Mouse (Mus musculus) embryonic fibroblast, embryonic 13.5 days (primary cell): Measurements from ENCODE around the gene B4galnt4. TPM values are rescaled to one million over a fixed set of nuclear protein-coding genes. Genes with fewer than 3 reads are reported as not detected.
A peak's percentile ranks its signal among the peaks of the same experiment; 100 is the strongest.

ENCODE experiments used
- H3K27ac ChIP-seq: 2 replicates; pipeline ENCODE4 v1.5.1; 2012; ENCODE audit warnings: low read length, control low read depth, inconsistent platforms; ENCODE audit not compliant: insufficient read depth
- H3K4me1 ChIP-seq: 2 replicates; pipeline ENCODE4 v1.6.1; 2011; ENCODE audit warnings: low read length; ENCODE audit not compliant: control insufficient read depth, insufficient read depth
- H3K4me3 ChIP-seq: 2 replicates; pipeline ENCODE4 v1.5.1; 2011; ENCODE audit warnings: mild to moderate bottlenecking, control low read depth, low read length; ENCODE audit not compliant: insufficient read depth
- CTCF ChIP-seq: IDR thresholded peaks from 2 replicates; pipeline ENCODE4 v1.5.1; 2011; ENCODE audit warnings: mild to moderate bottlenecking, control low read depth, low read length, moderate library complexity, borderline replicate concordance; ENCODE audit not compliant: insufficient read depth
- POLR2A ChIP-seq: IDR thresholded peaks from 2 replicates; pipeline ENCODE4 v1.6.1; 2011; ENCODE audit warnings: low read depth, mild to moderate bottlenecking, control low read depth, low read length, moderate library complexity
- polyA plus RNA-seq: library from polyadenylated mRNA; stranded (reverse); fragments of >200 nt; gene quantifications from 2 replicates; pipeline ENCODE4 v1.2.4, GENCODE M21; 2011; ENCODE audit warnings: low read depth; ENCODE audit not compliant: missing spikeins, insufficient read length

B4galnt4 gene
- polyA plus RNA-seq, 1 experiment = 1.6 TPM

DNA sequence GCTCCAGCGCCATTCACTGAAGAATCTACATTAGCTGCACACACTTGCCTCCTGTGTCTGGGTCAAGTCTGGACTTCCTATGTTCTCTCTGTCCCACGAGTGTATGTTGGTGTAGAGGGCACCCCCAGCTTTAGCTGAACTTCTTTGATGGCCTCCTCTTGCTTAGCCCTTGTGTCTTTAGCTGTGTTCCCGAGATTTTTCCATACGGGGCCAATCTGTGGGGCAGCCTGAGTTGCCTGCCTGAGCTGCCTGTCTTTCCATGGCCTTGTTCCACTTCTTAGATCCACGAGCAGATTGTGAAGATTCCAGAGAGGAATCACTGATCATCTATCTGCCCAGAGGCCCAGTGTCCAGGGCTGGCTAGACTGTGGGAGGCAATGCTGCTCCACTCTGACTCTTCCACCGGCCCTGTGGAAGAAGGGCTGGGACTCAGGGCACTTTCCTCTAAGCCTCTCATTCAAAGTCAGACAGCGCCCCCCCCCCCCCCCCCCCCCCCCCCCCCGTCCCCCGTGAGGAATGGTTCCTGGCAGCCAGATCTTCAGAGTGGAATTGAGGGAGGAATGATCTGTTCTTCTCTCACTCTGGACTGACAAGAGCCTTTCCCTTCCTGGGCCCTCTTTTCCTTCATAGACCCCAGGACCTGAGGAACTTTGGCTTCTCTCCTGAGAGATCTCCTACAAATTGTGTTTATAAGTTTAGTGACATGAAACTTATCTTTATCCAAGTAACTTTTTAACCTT, 19.9 kb upstream of the B4galnt4 start:
- TF ChIP-seq POLR2A (peak; percentile 37; the same call in 1 of the 2 replicates), CTCF (no peak)
- Histone ChIP-seq H3K4me3 (no peak overlapping the region), H3K4me1 (peaks cover 3% of the 10 kb centered on the region; the same call in 1 of the 2 replicates), H3K27ac (peak overlapping the region; percentile 95)

DNA sequence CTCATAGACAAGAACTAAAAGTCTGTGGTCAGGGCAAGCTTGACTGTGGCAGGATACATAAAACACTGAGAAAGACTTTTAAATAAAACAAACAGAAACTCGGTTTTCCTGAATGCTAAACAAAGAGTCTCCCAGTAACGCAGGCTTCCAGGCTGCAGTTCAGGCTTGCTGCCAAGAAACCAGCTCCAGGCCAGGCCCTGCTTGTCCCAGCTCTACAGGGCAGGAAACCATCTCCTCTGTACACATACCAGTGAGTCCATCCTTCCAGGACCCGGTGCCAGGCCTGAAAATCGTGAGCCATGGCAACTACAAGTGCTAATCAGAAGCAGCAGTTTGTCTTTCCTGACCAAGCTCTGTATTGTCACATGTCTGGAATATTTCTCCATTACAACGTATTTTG, 19.2 kb upstream of the B4galnt4 start:
- TF ChIP-seq POLR2A (no peak; the same call in 1 of the 2 replicates), CTCF (no peak)

DNA sequence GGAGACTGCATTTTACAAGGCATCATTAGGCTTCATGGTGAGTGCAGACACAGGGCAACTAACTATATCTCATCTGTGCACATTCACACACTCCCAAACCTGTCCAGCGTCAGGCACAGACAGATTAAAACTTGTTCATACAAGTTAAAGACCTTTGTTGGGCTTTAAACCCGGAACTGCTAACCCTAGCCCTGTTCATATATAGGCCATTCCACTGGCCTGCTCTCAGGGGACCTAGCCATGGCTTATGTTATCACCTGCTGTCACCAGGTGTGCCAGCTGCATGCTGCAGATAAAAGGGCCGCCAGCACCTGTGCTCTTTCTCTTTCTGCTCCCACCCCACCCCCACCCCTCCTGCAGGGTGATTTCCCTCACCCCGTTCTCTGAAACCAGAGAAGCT, 18.4 kb upstream of the B4galnt4 start:
- no peak overlapping the region for H3K27ac ChIP-seq

More for the DNA sequence above, 19.2 kb upstream of the B4galnt4 start:
- Histone ChIP-seq H3K4me3 (no peak overlapping the region), H3K27ac (peak overlapping the region; percentile 95), H3K4me1 (peaks cover 7% of the 10 kb centered on the region; the same call in 1 of the 2 replicates)

DNA sequence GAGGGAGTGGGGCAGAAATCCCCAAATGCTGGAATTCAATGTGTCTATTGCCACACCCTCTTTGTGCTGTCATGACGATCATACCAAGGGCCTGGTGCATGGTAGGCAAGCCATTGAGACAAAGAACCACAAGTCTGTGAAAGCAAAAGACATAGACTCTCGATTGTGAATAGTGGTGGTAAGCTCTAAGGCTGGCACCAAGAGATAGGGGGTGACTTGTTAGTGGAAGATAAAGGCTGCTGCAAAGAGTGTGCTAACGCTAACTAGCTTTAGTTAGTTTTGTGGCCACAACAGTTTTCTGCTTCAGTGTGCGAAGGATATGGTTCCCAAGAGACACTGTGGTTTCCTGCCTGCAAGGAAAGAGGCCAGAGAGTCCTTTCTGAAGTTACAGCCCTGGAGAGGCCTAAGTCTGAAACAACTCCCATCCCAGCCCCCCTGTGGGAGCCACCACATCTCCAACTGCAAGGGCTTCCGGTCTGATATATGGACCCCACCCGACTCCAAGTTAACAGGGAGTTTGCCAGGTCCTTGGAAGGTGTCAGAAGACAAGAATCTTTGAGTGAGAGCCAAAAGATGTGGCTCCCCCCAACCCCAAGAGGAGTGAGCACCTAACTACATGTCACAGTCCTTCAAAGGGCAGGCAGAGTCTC, 13.8 kb upstream of the B4galnt4 start:
- TF ChIP-seq CTCF = no peak
- peak; percentile 61 for TF ChIP-seq POLR2A

More for the DNA sequence above, 18.4 kb upstream of the B4galnt4 start:
- Histone ChIP-seq H3K4me1 (peaks cover 15% of the 10 kb centered on the region), H3K4me3 (no peak overlapping the region)
- TF ChIP-seq POLR2A (no peak), CTCF (no peak)

DNA sequence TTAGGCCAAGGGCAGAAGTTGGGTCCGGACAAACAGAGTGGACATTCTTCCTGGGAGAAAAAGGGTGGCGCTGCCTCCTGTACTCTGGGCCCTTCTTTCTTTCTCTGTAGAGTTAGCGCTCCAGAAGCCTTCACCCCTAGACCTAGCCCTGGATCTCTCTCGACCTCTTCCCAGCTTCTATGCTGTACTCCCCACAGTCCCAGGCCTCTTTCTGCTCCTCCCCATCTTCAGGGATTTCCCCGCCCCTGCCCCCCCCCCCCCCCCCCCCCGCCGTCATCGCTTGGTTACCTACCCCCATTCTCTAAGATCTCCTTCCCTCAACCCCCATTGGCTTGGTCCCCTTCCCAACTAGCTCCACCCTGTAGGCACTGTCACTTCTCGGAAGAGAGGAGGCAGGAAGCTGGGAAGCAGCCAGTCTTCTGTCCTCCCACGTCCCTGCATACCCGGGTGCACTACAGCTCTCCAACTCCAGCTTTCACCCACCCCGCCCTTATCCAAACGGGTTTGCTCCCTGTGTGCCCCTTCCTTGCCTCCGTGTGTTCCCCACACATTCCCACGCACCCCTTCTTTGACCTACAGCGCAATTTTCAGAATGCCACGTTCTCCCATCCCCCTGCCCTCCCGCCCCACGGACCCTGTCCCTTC, 13.2 kb upstream of the B4galnt4 start:
- Histone ChIP-seq H3K4me3 (peak overlapping the region; percentile 17), H3K27ac (peak overlapping the region; percentile 99), H3K4me1 (peaks cover 12% of the 10 kb centered on the region)
- no peak for TF ChIP-seq CTCF
- peak; percentile 71 for TF ChIP-seq POLR2A

More for the DNA sequence above, 13.8 kb upstream of the B4galnt4 start:
- H3K27ac ChIP-seq = peak overlapping the region; percentile 99
- H3K4me1 ChIP-seq = peaks cover 15% of the 10 kb centered on the region
- no peak overlapping the region for H3K4me3 ChIP-seq

DNA sequence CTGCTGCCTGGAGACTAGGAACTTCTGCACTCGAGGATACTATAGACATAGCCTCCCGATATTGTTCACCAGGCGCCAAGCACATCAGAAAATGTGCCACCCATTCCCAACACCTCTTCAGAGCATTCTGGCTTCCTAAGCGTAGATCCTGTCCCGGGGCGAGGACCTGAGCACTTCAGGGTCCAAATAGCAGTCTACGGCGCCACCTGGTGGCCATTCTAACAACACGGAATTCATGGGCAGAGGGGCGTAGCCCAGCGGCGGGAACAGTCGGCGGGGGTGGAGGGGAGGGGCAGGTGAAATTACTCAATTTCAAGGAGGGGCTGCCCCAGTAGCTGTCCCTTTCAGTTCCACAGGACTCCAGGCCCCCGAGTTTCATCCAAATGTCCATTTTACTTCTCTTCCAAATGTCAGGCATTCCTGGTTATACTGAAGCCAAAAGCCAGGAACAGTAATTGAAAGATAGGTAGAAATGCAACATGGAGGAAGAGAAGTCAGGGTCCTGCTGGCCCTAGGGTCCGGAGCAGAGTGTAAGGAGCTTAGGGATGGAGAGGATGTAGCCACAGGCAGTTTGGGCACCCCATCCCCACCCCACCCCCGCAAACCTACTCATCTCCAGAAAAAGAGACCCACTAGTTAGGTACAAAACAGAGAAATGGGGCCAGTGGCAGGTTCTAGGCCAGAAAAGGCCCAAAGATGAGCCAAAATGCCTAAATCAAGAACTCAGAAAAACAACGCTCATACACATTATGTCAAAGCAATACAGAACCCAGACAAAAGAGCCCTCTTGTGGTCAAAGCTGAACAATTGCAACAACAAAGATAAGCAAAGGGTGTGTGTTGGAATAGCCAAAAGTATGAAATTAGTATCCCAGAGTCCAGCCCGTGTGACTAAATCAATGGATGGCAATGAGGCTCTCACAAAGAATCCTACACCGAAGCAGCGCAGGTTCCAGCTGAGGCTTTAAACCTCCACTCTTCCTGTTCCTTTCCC, 12.4 kb upstream of the B4galnt4 start:
- Histone ChIP-seq H3K4me1 (peaks cover 12% of the 10 kb centered on the region), H3K4me3 (peak overlapping the region; percentile 17), H3K27ac (peak overlapping the region; percentile 76)
- TF ChIP-seq POLR2A (peak; percentile 19), CTCF (peak; percentile 72)

DNA sequence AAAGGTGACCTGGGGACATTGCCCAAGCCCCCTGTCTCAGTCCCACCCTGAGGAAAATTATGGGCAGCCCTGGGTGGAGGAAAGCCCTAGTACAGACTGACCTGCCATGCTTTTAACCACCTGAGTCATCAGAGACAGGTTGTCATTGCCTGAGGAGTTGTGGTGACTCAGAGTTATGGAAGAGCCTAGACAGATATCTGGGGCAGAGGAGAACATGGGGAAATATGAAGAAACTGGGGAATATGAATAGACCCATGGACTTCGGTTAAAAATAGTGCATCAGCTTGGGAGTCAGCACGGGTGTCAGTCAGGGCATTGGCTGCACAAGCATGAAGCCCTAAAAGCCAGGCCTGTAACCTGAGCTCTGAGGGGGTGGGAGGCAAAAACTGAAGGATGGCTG, 11.6 kb upstream of the B4galnt4 start:
- Histone ChIP-seq H3K4me1 (peaks cover 12% of the 10 kb centered on the region), H3K4me3 (no peak overlapping the region), H3K27ac (no peak overlapping the region)
- TF ChIP-seq POLR2A (no peak), CTCF (no peak)

DNA sequence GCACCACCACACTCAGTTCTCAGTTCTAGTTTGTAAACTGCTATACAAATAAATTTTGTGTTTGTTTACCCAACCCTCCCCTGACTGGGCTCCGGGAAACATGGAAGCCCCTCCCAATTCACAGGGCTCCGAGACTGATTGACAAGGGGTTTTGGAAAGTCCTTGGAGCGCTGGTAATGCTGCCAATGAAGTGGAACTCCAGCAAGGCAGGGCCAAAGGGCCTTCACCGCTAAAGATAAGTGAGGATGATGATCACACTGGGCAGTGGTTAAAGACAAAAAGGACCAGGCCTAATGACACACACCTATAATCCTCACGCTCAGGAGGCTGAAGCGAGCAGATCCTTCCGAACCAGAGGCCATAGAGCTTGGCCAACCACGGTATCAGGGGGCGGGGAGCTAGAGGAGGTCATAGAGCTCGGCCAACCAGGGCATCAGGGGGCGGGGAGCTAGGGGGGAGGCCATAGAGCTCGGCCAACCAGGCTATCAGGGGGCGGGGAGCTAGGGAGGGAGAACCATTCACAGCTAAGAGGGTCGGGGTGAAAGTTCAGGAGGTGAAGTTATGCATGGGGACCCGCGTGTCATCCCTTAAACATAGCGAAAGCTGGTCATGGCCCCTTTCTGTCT, 9.7 kb upstream of the B4galnt4 start:
- Histone ChIP-seq H3K27ac (no peak overlapping the region), H3K4me1 (peaks cover 12% of the 10 kb centered on the region), H3K4me3 (no peak overlapping the region)
- TF ChIP-seq POLR2A = no peak
- no peak for TF ChIP-seq CTCF
